Mouse (Mus musculus) bone marrow, adult 2 months (tissue): Measurements from ENCODE around the gene Hc.

Experiments used
- CTCF ChIP-seq: fragments of 200-500 bp; IDR thresholded peaks from 2 replicates; pipeline ENCODE4 v1.5.1; 2011; ENCODE audit warnings: low read length, control low read depth; ENCODE audit not compliant: control insufficient read depth, insufficient read depth
- POLR2A ChIP-seq: fragments of 200-500 bp; IDR thresholded peaks from 2 replicates; pipeline ENCODE4 v1.6.1; 2011; ENCODE audit warnings: low read depth, mild to moderate bottlenecking, control low read depth, low read length, borderline replicate concordance; ENCODE audit not compliant: control insufficient read depth

- TF ChIP-seq POLR2A (no peak), CTCF (no peak)
These were observed 45.4 kb downstream of the Hc start for GRCm38 (mm10) chr2:35015861-35016260.
